Mouse (Mus musculus): ENCODE data around the gene Pltp. TPM values are rescaled to one million over a fixed set of nuclear protein-coding genes. Genes with fewer than 3 reads are reported as not detected.
A peak's percentile ranks its signal among the peaks of the same experiment; 100 is the strongest.

Gene Pltp
- total and polyA plus RNA-seq, 3 experiments, result 0.85 to 5.5 (median 0.94) TPM

GRCm38 (mm10) chr2:164850061-164850460 lies 7.5 kb downstream of the Pltp start:
- Histone ChIP-seq H3K27me3 (replicated peaks) (no peaks in the 10 kb centered on the region), H3K4me2 (ENCODE audit: insufficient read depth, low read depth, poor library complexity, severe bottlenecking) (no peak overlapping the region), H3K79me2 (replicated peaks; ENCODE audit: control insufficient read depth, extremely low read depth, insufficient read depth, poor library complexity, severe bottlenecking) (no peaks in the 10 kb centered on the region), H3K9ac (ENCODE audit: insufficient read depth, low read depth) (no peak overlapping the region), H3K4me3 (replicated peaks in 1 of 3; ENCODE audit: low read depth in 2 of 3, low read length in 2 of 3, poor library complexity in 1 of 3) (no peak overlapping the region), H3K27ac (ENCODE audit: insufficient read depth, low read depth) (no peak overlapping the region), H3K9me3 (replicated peaks; ENCODE audit: low read length) (peaks cover 7% of the 10 kb centered on the region), H3K36me3 (replicated peaks in 1 of 2; ENCODE audit: control insufficient read depth in 1 of 2, insufficient read depth in 1 of 2, low read length in 1 of 2) (no peaks in the 10 kb centered on the region), H3K4me1 (ENCODE audit: control insufficient read depth in 1 of 2, insufficient read depth in 2 of 2) (no peaks in the 10 kb centered on the region)
- DNase-seq (ENCODE audit: extremely low read depth), result no peak
- TF ChIP-seq ELF1 (IDR thresholded peaks at IDR 0.05; ENCODE audit: low read depth, low read length) (no peak), PAX5 (IDR thresholded peaks at IDR 0.05; ENCODE audit: low read length) (no peak), TBP (conservative IDR thresholded peaks at IDR 0.05; ENCODE audit: low read depth, low read length) (no peak)
- in situ Hi-C loops (cut with MboI; ENCODE audit: low pct_ligation_motif_present, low pct_unique_long_range_greater_than_20kb, low sequenced_read_pairs) (no loop called here), dilution Hi-C loops (cut with MboI; ENCODE audit: extremely low pct_ligation_motif_present, extremely low pct_unique_long_range_greater_than_20kb, low sequenced_read_pairs) (no loop called here)

GRCm38 (mm10) chr2:164845782-164846181 lies 11.7 kb downstream of the Pltp start:
- H3K36me3 ChIP-seq (replicated peaks in 1 of 2; ENCODE audit: control insufficient read depth in 1 of 2, insufficient read depth in 1 of 2, low read length in 1 of 2), result no peaks in the 10 kb centered on the region
- no peaks in the 10 kb centered on the region for H3K27me3 ChIP-seq (replicated peaks)
- H3K79me2 ChIP-seq (replicated peaks; ENCODE audit: control insufficient read depth, extremely low read depth, insufficient read depth, poor library complexity, severe bottlenecking), result no peaks in the 10 kb centered on the region
- no peak overlapping the region for H3K27ac ChIP-seq (ENCODE audit: insufficient read depth, low read depth)
- H3K9ac ChIP-seq (ENCODE audit: insufficient read depth, low read depth), result no peak overlapping the region
- no peaks in the 10 kb centered on the region for H3K4me1 ChIP-seq (ENCODE audit: control insufficient read depth in 1 of 2, insufficient read depth in 2 of 2)
- in situ Hi-C loops (cut with MboI; ENCODE audit: low pct_ligation_motif_present, low pct_unique_long_range_greater_than_20kb, low sequenced_read_pairs) (no loop called here), dilution Hi-C loops (cut with MboI; ENCODE audit: extremely low pct_ligation_motif_present, extremely low pct_unique_long_range_greater_than_20kb, low sequenced_read_pairs) (no loop called here)
- H3K4me2 ChIP-seq (ENCODE audit: insufficient read depth, low read depth, poor library complexity, severe bottlenecking), result no peak overlapping the region
- no peak overlapping the region for H3K4me3 ChIP-seq (replicated peaks in 1 of 3; ENCODE audit: low read depth in 2 of 3, low read length in 2 of 3, poor library complexity in 1 of 3)
- DNase-seq (ENCODE audit: extremely low read depth), result no peak
- TF ChIP-seq ELF1 (IDR thresholded peaks at IDR 0.05; ENCODE audit: low read depth, low read length) (no peak), KAT2A (IDR thresholded peaks at IDR 0.05; ENCODE audit: insufficient replicate concordance, low read length) (no peak), CHD1 (IDR thresholded peaks at IDR 0.05; ENCODE audit: low read depth, low read length) (no peak), MAZ (IDR thresholded peaks at IDR 0.05; ENCODE audit: low read depth, low read length) (no peak), RAD21 (IDR thresholded peaks at IDR 0.05; ENCODE audit: low read depth, low read length) (peak; percentile 43), CTCF (conservative IDR thresholded peaks at IDR 0.05 in 1 of 2, IDR thresholded peaks at IDR 0.05 in 1 of 2; ENCODE audit: low read depth in 2 of 2, low read length in 2 of 2) (peak; percentile 35 to 60; a peak in 3 of 4 replicates), TBP (conservative IDR thresholded peaks at IDR 0.05; ENCODE audit: low read depth, low read length) (no peak), ZKSCAN1 (IDR thresholded peaks at IDR 0.05; ENCODE audit: borderline replicate concordance, low read depth, low read length) (no peak), SMC3 (IDR thresholded peaks at IDR 0.05; ENCODE audit: low read depth, low read length) (peak; percentile 29), EP300 (IDR thresholded peaks at IDR 0.05; ENCODE audit: low read length) (no peak), PAX5 (IDR thresholded peaks at IDR 0.05; ENCODE audit: low read length) (no peak)
- peaks cover 7% of the 10 kb centered on the region for H3K9me3 ChIP-seq (replicated peaks; ENCODE audit: low read length)

- DNase-seq (ENCODE audit: extremely low read depth), result no peak
- no peak overlapping the region for H3K4me2 ChIP-seq (ENCODE audit: insufficient read depth, low read depth, poor library complexity, severe bottlenecking)
- H3K27ac ChIP-seq (ENCODE audit: insufficient read depth, low read depth), result no peak overlapping the region
- H3K27me3 ChIP-seq (replicated peaks), result peaks cover 1% of the 10 kb centered on the region
- in situ Hi-C loops (cut with MboI; ENCODE audit: low pct_ligation_motif_present, low pct_unique_long_range_greater_than_20kb, low sequenced_read_pairs) (no loop called here), dilution Hi-C loops (cut with MboI; ENCODE audit: extremely low pct_ligation_motif_present, extremely low pct_unique_long_range_greater_than_20kb, low sequenced_read_pairs) (no loop called here)
- no peaks in the 10 kb centered on the region for H3K79me2 ChIP-seq (replicated peaks; ENCODE audit: control insufficient read depth, extremely low read depth, insufficient read depth, poor library complexity, severe bottlenecking)
- peaks cover 32 to 43% of the 10 kb centered on the region in 2 experiments for H3K36me3 ChIP-seq (replicated peaks in 1 of 2; ENCODE audit: control insufficient read depth in 1 of 2, insufficient read depth in 1 of 2, low read length in 1 of 2)
- H3K9me3 ChIP-seq (replicated peaks; ENCODE audit: low read length), result no peaks in the 10 kb centered on the region
- TF ChIP-seq CHD2 (IDR thresholded peaks at IDR 0.05; ENCODE audit: low read length) (no peak), ZNF384 (IDR thresholded peaks at IDR 0.05; ENCODE audit: low read depth, low read length) (no peak), HCFC1 (IDR thresholded peaks at IDR 0.05; ENCODE audit: low read depth, low read length) (no peak), RAD21 (IDR thresholded peaks at IDR 0.05; ENCODE audit: low read depth, low read length) (no peak), EP300 (IDR thresholded peaks at IDR 0.05; ENCODE audit: low read length) (no peak)
- H3K9ac ChIP-seq (ENCODE audit: insufficient read depth, low read depth), result no peak overlapping the region
- peaks cover 12 to 28% of the 10 kb centered on the region in 2 experiments for H3K4me1 ChIP-seq (ENCODE audit: control insufficient read depth in 1 of 2, insufficient read depth in 2 of 2)
- no peak overlapping the region for H3K4me3 ChIP-seq (replicated peaks in 1 of 3; ENCODE audit: low read depth in 2 of 3, low read length in 2 of 3, poor library complexity in 1 of 3)
Observed at GRCm38 (mm10) chr2:164835164-164835563, 22.3 kb downstream of the Pltp start.
